8 mouse cellular contexts compared by ENCODE assay signal in the genomic region with DNA sequence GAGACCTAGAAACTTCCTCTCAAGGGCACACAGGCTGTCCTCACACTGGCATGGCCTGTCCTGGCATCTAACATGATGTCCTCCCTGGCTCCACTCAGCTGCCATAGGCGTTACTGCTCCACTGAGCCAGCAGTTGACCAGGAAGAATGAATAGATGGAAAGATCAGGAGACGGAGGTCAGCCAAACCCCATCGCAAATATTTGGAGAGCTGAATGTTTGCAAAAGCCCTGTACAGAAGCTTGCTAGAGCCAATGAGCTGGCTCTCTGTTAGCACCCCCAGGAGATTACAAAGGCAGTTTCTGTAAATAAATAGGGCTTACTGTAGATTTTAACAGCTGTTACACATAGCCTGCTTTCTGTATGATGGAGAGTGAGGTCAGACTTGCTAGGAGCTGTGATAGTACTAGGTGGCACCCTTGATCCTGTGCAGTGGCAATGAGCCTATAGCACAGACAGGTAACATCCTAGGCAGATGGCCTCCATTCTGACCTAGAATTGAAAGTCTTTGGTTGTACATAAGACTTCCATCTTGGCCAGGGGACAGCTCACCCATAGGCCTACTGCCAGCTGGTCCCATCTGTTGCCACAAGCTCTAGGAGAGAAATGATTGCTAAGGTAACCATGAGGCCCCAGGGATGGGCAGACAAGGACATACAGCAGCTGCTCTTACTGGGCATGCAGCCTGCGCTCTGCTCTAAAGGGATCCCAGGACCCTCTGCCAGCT. TPM values are rescaled to one million over a fixed set of nuclear protein-coding genes. Genes with fewer than 3 reads are reported as not detected.
DNase-seq lines count a peak whose midpoint lies in the region; ATAC-seq lines count a peak whose summit lies in the region.

No protein-coding gene starts in this region.

- no peaks in the 10 kb centered on the region for H3K9me3 ChIP-seq in midbrain, embryonic 15.5 days

- H3K9ac ChIP-seq in midbrain, embryonic 15.5 days, result no peak overlapping the region

- no peaks in the 10 kb centered on the region for H3K27me3 ChIP-seq in midbrain, embryonic 15.5 days (replicated peaks)

- no peaks in the 10 kb centered on the region for H3K36me3 ChIP-seq in midbrain, embryonic 15.5 days (replicated peaks)

- peak; percentile 65 for DNase-seq in gastrocnemius, postnatal 14 days
- no peak for DNase-seq in gastrocnemius, adult 18-20 months (ENCODE audit: low spot score)
- DNase-seq in Muller cell, postnatal 12 days (ENCODE audit: inconsistent ontology term), result peak; percentile 21
- peak; percentile 96 to 97 for DNase-seq in cerebellum, postnatal 25 days
- peak; percentile 95 for DNase-seq in left cerebral cortex, postnatal 4 days
- no peak for DNase-seq in spleen, adult 18-20 months

- H3K4me2 ChIP-seq in midbrain, embryonic 15.5 days, result no peak overlapping the region

- H3K27ac ChIP-seq in midbrain, embryonic 15.5 days, result no peak overlapping the region

- H3K4me1 ChIP-seq in midbrain, embryonic 15.5 days, result no peaks in the 10 kb centered on the region

- H3K4me3 ChIP-seq in midbrain, embryonic 15.5 days, result no peak overlapping the region

- ATAC-seq in midbrain, embryonic 15.5 days (replicated peaks), result peak; percentile 82
- no peak for ATAC-seq in megakaryocyte progenitor cell, adult 5-6 weeks (replicated peaks; ENCODE audit: poor library complexity)

- 81% methylated on average over 4 of the region's 4 CpGs for whole genome bisulfite sequencing in midbrain, embryonic 15.5 days

- intact Hi-C loops in gastrocnemius, postnatal 14 days (cut with DNase I; ENCODE audit: low total_unique reads), result no loop called here
- intact Hi-C loops in left cerebral cortex, postnatal 4 days (cut with DNase I), result no loop called here

RNA-seq across cellular contexts. Expression of a gene that starts 49.7 kb away (rescaled TPM):
- total RNA-seq in gastrocnemius, postnatal 14 days (2021), result 10 to 100 TPM; 13.1 to 19.7 TPM
- 1 to 10 TPM; 5.9 to 8.5 TPM for total RNA-seq in gastrocnemius, adult 18-20 months (2021)
- total RNA-seq in left cerebral cortex, postnatal 4 days (2021), result 10 to 100 TPM in 1 of 2 experiments, 1 to 10 TPM in 1; 9.0 to 10.6 TPM
- polyA plus RNA-seq in midbrain, embryonic 15.5 days (2015; fragmentation: Nextera tagmentation; extraction: Ambion mirVana), result 30.2 and 32.6 TPM in 2 replicates
- total RNA-seq in megakaryocyte progenitor cell, adult 5-6 weeks (2015), result 59.7 and 64.9 TPM in 2 replicates
- 42.3 and 54.7 TPM in 2 replicates for total RNA-seq in megakaryocyte progenitor cell, adult 5-6 weeks (2017)

Comparison
In these comparisons a context has a peak if more than half of its experiments do, and no peak if none do; other contexts are left out.
1. DNase-seq: peak in gastrocnemius, postnatal 14 days (single experiment), Muller cell, postnatal 12 days (single experiment), cerebellum, postnatal 25 days (2 of 2) and left cerebral cortex, postnatal 4 days (single experiment); none in gastrocnemius, adult 18-20 months (single experiment) and spleen, adult 18-20 months (0 of 2).